14 mouse cellular contexts compared by ENCODE assay signal in genomic region chr17:15820761-15821160, GRCm38 (mm10). TPM values are rescaled to one million over a fixed set of nuclear protein-coding genes. Genes with fewer than 3 reads are reported as not detected.
A peak's percentile ranks its signal among the peaks of the same experiment; 100 is the strongest.
DNase-seq lines count a peak whose midpoint lies in the region; ATAC-seq and TF ChIP-seq lines count a peak whose summit lies in the region.
"Had no signal": no experiment of that assay in that cellular context is flagged by ENCODE, and none has a peak within 500 bp of the region (broad histone marks: within the 10 kb centered on the region; RNA-seq: fewer than 3 reads in every experiment).

No protein-coding gene starts in this region.

- no peak overlapping the region for H3K9ac ChIP-seq in hindbrain, embryonic 13.5 days
- no peak overlapping the region for H3K9ac ChIP-seq in hindbrain, embryonic 11.5 days (ENCODE audit: low read depth, low read length)
- H3K9ac ChIP-seq in embryonic facial prominence, embryonic 13.5 days: no peak overlapping the region
- H3K9ac ChIP-seq in limb, embryonic 15.5 days: no peak overlapping the region
- H3K9ac ChIP-seq: liver, embryonic 14.5 days had no signal

- peaks cover 32% of the 10 kb centered on the region for H3K36me3 ChIP-seq in hindbrain, embryonic 13.5 days
- peaks cover 2% of the 10 kb centered on the region; the same call in 1 of the 2 replicates for H3K36me3 ChIP-seq in hindbrain, embryonic 11.5 days (ENCODE audit: control insufficient read depth, insufficient read depth, low read length)
- H3K36me3 ChIP-seq in embryonic facial prominence, embryonic 10.5 days (replicated peaks): peaks cover 47% of the 10 kb centered on the region
- peaks cover 15% of the 10 kb centered on the region; the same call in 1 of the 2 replicates for H3K36me3 ChIP-seq in embryonic facial prominence, embryonic 13.5 days
- H3K36me3 ChIP-seq in limb, embryonic 15.5 days: peaks cover 14% of the 10 kb centered on the region

- H3K27ac ChIP-seq in hindbrain, embryonic 13.5 days: no peak overlapping the region
- H3K27ac ChIP-seq in hindbrain, embryonic 11.5 days (ENCODE audit: low read depth, low read length): no peak overlapping the region
- no peak overlapping the region for H3K27ac ChIP-seq in embryonic facial prominence, embryonic 10.5 days (replicated peaks)
- H3K27ac ChIP-seq in embryonic facial prominence, embryonic 13.5 days: no peak overlapping the region
- H3K27ac ChIP-seq in limb, embryonic 15.5 days: no peak overlapping the region
- H3K27ac ChIP-seq in cerebellum, adult 2 months (ENCODE audit: insufficient read depth, low read length): no peak overlapping the region
- H3K27ac ChIP-seq: liver, embryonic 14.5 days had no signal

- H3K4me2 ChIP-seq in hindbrain, embryonic 13.5 days: peak overlapping the region; percentile 35
- no peak overlapping the region for H3K4me2 ChIP-seq in hindbrain, embryonic 11.5 days (replicated peaks; ENCODE audit: low read depth, low read length)
- H3K4me2 ChIP-seq in embryonic facial prominence, embryonic 13.5 days: 0 out of 2 replicates have a peak overlapping the region, but pooled peaks have one; percentile 12
- peak overlapping the region; percentile 1; the same call in 1 of the 2 replicates for H3K4me2 ChIP-seq in limb, embryonic 15.5 days

- no peak for ATAC-seq in hindbrain, embryonic 13.5 days (ENCODE audit: low FRiP score)
- ATAC-seq in hindbrain, embryonic 11.5 days (ENCODE audit: low FRiP score): no peak
- no peak for ATAC-seq in embryonic facial prominence, embryonic 13.5 days (ENCODE audit: insufficient number of reproducible peaks, insufficient read depth, low FRiP score, low TSS enrichment, low read depth)
- ATAC-seq in limb, embryonic 15.5 days (ENCODE audit: insufficient number of reproducible peaks, low FRiP score, low TSS enrichment, low read depth): no peak
- ATAC-seq: activated CD4-positive, CD25-positive, alpha-beta regulatory T cell, adult 4 months had no signal

- no peak for TF ChIP-seq POLR2A in cerebellum, adult 2 months (IDR thresholded peaks at IDR 0.05; ENCODE audit: borderline replicate concordance, insufficient read depth, low read length)

- H3K27me3 ChIP-seq in hindbrain, embryonic 13.5 days: no peaks in the 10 kb centered on the region
- no peaks in the 10 kb centered on the region for H3K27me3 ChIP-seq in hindbrain, embryonic 11.5 days (ENCODE audit: control insufficient read depth, insufficient read depth, low read length)
- H3K27me3 ChIP-seq in embryonic facial prominence, embryonic 10.5 days (replicated peaks; ENCODE audit: low read depth, poor library complexity, severe bottlenecking): no peaks in the 10 kb centered on the region
- no peaks in the 10 kb centered on the region for H3K27me3 ChIP-seq in embryonic facial prominence, embryonic 13.5 days
- no peaks in the 10 kb centered on the region for H3K27me3 ChIP-seq in limb, embryonic 15.5 days
- H3K27me3 ChIP-seq in cerebellum, adult 2 months (ENCODE audit: control insufficient read depth, insufficient read depth, low read length): no peaks in the 10 kb centered on the region

- peak overlapping the region; percentile 5; the same call in 1 of the 2 replicates for H3K4me3 ChIP-seq in hindbrain, embryonic 13.5 days
- H3K4me3 ChIP-seq in hindbrain, embryonic 11.5 days (ENCODE audit: low read depth, low read length): no peak overlapping the region
- peak overlapping the region; percentile 32 for H3K4me3 ChIP-seq in embryonic facial prominence, embryonic 10.5 days
- H3K4me3 ChIP-seq in embryonic facial prominence, embryonic 13.5 days: no peak overlapping the region
- H3K4me3 ChIP-seq in limb, embryonic 15.5 days: no peak overlapping the region
- H3K4me3 ChIP-seq in cerebellum, adult 2 months (replicated peaks; ENCODE audit: insufficient read depth, low read depth, low read length): no peak overlapping the region

- no peak for DNase-seq in hindbrain, embryonic 11.5 days (ENCODE audit: low spot score)
- DNase-seq in embryonic facial prominence, embryonic 10.5 days (ENCODE audit: low spot score): peak; percentile 50
- no peak for DNase-seq in lung, postnatal 4 days
- no peak for DNase-seq in cerebellum, adult 2 months
- DNase-seq: cerebellum, adult 11 months; kidney, adult 8-10 months; lung, postnatal 36 days; right cerebral cortex, postnatal 25 days; thymus, postnatal 4 days had no signal

- no peak for TF ChIP-seq CTCF in cerebellum, adult 2 months (IDR thresholded peaks at IDR 0.05; ENCODE audit: borderline replicate concordance, insufficient read depth, low read depth, low read length)

- no peaks in the 10 kb centered on the region for H3K9me3 ChIP-seq in hindbrain, embryonic 13.5 days
- H3K9me3 ChIP-seq in hindbrain, embryonic 11.5 days (ENCODE audit: control insufficient read depth, low read length): no peaks in the 10 kb centered on the region
- no peaks in the 10 kb centered on the region; the same call in 1 of the 2 replicates for H3K9me3 ChIP-seq in embryonic facial prominence, embryonic 10.5 days
- H3K9me3 ChIP-seq in embryonic facial prominence, embryonic 13.5 days: no peaks in the 10 kb centered on the region
- no peaks in the 10 kb centered on the region for H3K9me3 ChIP-seq in limb, embryonic 15.5 days

- peaks cover 73% of the 10 kb centered on the region for H3K4me1 ChIP-seq in hindbrain, embryonic 13.5 days (replicated peaks)
- no peaks in the 10 kb centered on the region for H3K4me1 ChIP-seq in hindbrain, embryonic 11.5 days (replicated peaks; ENCODE audit: control insufficient read depth, insufficient read depth, low read length)
- H3K4me1 ChIP-seq in embryonic facial prominence, embryonic 10.5 days: peaks cover 52% of the 10 kb centered on the region
- H3K4me1 ChIP-seq in embryonic facial prominence, embryonic 13.5 days: peaks cover 43% of the 10 kb centered on the region
- H3K4me1 ChIP-seq in limb, embryonic 15.5 days: peaks cover 50% of the 10 kb centered on the region
- H3K4me1 ChIP-seq in cerebellum, adult 2 months (ENCODE audit: control insufficient read depth, insufficient read depth, low read length): peaks cover 9% of the 10 kb centered on the region

- 85% methylated on average over 10 of the region's 10 CpGs for WGBS in hindbrain, embryonic 13.5 days
- WGBS in hindbrain, embryonic 11.5 days: 80% methylated on average over 10 of the region's 10 CpGs
- 67% methylated on average over 10 of the region's 10 CpGs for WGBS in embryonic facial prominence, embryonic 10.5 days
- 63% methylated on average over 10 of the region's 10 CpGs for WGBS in embryonic facial prominence, embryonic 13.5 days
- 63% methylated on average over 10 of the region's 10 CpGs for WGBS in limb, embryonic 15.5 days
- 63% methylated on average over 10 of the region's 10 CpGs for WGBS in cerebellum, adult 2 months

RNA-seq across cellular contexts. Expression of gene Rgmb, which starts 10.1 kb away (rescaled TPM):
- 86.6 and 97.1 TPM in 2 replicates for polyA plus RNA-seq in hindbrain, embryonic 13.5 days (2015; fragmentation: Nextera tagmentation; extraction: Ambion mirVana)
- polyA plus RNA-seq in hindbrain, embryonic 11.5 days (2014; fragmentation: Nextera tagmentation; extraction: Ambion mirVana): 102 and 107 TPM in 2 replicates
- 17.3 and 18.1 TPM in 2 replicates for polyA plus RNA-seq in embryonic facial prominence, embryonic 10.5 days (2016; fragmentation: Nextera tagmentation; extraction: Ambion mirVana)
- 14.3 and 18.8 TPM in 2 replicates for polyA plus RNA-seq in embryonic facial prominence, embryonic 13.5 days (2015; fragmentation: Nextera tagmentation; extraction: Ambion mirVana)
- 20.5 and 21.8 TPM in 2 replicates for polyA plus RNA-seq in limb, embryonic 15.5 days (2015; fragmentation: Nextera tagmentation; extraction: Ambion mirVana)
- 39.5 and 46.9 TPM in 2 replicates for polyA plus RNA-seq in cerebellum, adult 2 months (2012; rRNA removed)

Comparison
In these comparisons a context has a peak if more than half of its experiments do, and no peak if none do; other contexts are left out.
1. H3K4me3 ChIP-seq: peak in hindbrain, embryonic 13.5 days (single experiment) and embryonic facial prominence, embryonic 10.5 days (single experiment); none in hindbrain, embryonic 11.5 days (single experiment), embryonic facial prominence, embryonic 13.5 days (single experiment), limb, embryonic 15.5 days (single experiment) and cerebellum, adult 2 months (single experiment).